Mouse (Mus musculus) embryo, embryonic 11 days (tissue): ENCODE measurements around the gene Tent4b.
A peak's percentile ranks its signal among the peaks of the same experiment; 100 is the strongest.

ENCODE experiments used
- DNase-seq: peaks from one replicate; pipeline ENCODE4 v3.0.0-alpha.2; 2015

Gene Tent4b

GRCm38 (mm10) chr8:88280904-88281303 lies 81.9 kb downstream of the Tent4b start:
- DNase-seq: no peak

GRCm38 (mm10) chr8:88282684-88283083 lies 83.7 kb downstream of the Tent4b start:
- DNase-seq: peak; percentile 75

DNA sequence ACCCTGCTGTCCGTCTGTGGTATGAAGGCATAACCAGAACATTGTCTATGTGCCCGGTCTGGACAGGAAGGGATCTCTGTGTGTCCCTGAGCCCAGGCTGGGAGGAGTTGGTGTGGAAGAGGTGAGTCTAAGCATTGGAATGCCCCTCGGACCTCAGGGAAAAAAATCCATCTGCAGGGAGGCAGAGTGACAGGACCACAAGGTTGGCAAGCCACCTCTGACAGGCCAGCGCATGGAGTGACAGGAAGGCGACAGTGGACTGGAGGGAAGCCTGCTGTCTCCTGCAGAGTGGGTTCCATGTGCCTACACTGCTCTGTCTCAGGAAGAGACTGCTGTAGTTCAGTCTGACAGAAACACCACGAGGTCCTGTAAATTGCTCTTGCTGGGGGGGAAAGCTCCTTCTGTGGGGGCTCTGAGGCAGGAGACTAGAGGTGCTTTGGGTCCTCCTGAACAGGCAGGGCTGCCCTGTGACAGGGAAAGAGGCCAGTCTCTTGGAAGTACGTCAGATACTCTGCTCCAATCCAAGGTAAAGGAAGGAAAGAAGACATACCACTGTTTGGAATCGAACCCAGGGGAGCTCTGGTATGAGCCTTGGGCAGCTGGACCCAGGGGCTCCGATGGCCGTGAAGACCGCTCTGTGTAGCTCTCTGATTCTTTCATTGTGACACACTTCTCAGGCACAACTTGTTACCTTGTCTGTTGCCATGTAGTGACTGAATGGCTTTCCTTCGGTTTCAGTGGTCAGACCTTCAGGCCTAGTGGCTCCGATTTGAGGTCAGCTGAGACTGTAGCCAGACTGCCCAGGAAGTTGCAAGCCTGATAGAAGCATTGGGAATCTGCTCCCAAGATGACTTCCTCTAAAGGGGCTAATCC lies 84.5 kb downstream of the Tent4b start:
- no peak for DNase-seq

- DNase-seq: no peak
These were observed 85.7 kb downstream of the Tent4b start for GRCm38 (mm10) chr8:88284738-88285137.

DNA sequence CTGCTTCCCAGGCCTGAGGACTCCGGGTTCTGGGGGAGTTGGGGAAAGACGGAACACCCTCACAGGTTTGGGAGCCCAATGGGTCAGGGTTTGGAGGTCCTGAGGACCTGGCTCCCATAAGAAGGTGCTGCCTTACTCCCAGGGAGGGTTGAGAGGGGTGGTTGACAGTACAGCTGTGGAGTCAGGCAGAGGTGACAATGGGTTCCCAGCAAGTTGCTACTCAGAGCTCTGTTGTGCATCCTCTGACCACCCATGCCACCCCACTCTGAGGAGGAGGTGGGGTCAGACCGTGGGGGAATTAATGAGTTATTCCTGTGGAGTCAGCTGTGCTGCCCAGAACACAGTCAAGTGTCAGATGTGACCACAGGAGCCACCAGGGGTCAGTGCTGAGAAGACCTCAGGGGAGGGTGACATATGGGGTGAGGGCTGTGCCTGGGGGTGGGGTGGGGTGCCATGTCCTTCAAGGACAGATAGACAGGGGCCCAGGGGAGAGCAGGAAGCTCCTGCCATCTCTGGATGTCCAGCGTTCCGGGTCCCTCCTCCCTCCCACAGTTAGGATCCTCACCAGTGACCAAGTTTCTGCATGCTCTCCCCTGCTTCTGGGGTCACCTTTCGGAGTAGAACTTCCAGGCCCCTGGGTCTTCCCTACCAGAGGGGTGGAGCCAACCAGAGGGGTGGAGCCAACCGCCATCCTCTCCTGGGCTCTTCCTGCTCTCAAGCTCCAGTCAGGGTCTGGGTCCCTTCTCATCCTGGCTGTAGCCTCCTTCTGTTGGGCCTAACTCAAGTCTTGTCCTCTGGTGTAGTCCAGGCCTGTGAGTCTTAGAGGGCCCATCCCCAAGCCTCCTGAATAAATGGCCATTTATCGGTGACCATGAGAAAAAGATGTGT lies 86.7 kb downstream of the Tent4b start:
- no peak for DNase-seq

DNA sequence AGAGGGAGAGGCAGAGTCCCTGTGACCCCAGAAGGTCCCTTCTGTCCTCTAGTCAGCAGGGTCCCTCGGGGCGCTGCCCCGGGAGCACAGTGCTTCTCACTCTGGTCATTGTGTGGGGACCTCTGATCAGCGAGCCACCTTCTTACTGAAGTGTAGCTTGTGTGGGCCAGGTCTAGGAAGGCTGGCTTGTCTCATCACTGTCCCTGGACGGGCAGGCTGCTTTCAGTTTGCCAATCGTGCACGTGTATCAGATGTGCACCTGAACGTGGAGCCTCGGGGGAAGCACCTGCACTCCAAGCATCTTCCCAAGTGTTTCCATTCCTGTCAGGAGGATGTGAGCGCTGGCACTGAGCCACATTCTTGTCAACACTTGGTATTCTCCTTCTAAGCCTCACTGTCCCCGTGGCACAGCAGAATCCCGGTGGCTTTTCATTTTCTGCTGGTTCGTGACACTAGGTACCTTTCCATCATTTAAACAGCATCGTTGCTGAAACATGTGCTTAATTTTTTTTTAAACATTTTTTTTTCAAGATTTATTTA lies 87.5 kb downstream of the Tent4b start:
- DNase-seq: no peak

GRCm38 (mm10) chr8:88288622-88289242 lies 89.7 kb downstream of the Tent4b start:
- DNase-seq: no peak

DNA sequence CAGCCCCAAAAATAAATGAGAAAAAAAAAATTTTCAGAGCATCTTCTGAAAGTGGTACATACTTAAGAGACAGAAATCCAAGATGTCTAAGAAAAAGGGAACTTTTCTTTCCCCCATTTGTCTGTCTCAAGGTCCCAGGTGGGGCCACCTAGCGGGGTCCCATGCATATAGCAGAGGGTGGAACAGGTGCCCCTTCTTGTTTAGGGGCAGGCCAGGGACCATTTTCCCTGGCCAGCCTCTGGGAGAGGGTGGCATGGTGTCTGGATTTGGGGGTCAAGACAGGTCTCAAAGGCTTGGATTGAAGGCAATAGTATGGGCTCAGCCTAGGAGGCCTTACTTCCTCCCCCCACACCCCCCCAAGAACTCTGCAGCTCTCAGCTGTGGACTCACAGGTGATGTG lies 90.9 kb downstream of the Tent4b start:
- DNase-seq: no peak

- no peak for DNase-seq
These were observed 91.6 kb downstream of the Tent4b start for GRCm38 (mm10) chr8:88290326-88291304.

GRCm38 (mm10) chr8:88291305-88291690 lies 92.3 kb downstream of the Tent4b start:
- no peak for DNase-seq

GRCm38 (mm10) chr8:88292926-88293325 lies 93.9 kb downstream of the Tent4b start:
- DNase-seq: no peak

DNA sequence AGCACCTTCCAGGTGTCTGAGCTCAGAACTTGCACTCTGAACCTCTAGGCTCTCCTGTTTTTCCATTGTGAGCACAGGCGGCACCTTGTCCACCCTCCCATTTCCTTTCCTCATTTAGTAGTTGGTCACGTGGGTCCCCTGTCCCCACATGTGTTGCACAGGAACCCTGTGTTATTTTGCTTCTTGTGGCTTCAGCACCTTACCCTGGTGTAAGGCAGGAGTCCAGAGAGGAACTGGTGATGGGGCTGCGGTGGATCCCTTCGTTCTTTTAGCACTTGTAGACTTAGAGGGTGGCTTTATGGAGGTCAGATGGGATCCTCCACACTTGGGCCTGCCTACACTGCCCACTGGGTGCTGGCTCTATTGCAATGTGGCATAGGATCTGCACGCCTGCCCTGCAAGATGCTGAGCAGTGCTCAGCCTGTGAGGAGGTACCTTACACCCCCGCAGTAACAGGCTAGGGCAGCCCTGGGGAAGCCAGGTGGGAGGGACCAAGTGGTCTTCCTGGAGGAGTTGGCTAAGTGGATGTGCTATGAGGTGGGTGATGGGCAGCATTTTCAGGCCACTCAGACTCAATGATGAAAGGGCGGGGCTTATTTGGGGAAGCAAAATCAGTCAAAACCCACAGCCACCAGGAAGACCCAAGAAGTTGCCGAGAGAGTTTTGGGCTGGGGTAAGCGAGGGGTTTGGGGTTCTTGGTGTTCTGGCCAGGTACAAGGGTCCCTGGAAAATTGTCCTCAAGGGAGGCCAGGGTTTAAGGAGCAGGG lies 94.8 kb downstream of the Tent4b start:
- DNase-seq: no peak

GRCm38 (mm10) chr8:88294977-88295376 lies 96.0 kb downstream of the Tent4b start:
- DNase-seq: no peak

DNA sequence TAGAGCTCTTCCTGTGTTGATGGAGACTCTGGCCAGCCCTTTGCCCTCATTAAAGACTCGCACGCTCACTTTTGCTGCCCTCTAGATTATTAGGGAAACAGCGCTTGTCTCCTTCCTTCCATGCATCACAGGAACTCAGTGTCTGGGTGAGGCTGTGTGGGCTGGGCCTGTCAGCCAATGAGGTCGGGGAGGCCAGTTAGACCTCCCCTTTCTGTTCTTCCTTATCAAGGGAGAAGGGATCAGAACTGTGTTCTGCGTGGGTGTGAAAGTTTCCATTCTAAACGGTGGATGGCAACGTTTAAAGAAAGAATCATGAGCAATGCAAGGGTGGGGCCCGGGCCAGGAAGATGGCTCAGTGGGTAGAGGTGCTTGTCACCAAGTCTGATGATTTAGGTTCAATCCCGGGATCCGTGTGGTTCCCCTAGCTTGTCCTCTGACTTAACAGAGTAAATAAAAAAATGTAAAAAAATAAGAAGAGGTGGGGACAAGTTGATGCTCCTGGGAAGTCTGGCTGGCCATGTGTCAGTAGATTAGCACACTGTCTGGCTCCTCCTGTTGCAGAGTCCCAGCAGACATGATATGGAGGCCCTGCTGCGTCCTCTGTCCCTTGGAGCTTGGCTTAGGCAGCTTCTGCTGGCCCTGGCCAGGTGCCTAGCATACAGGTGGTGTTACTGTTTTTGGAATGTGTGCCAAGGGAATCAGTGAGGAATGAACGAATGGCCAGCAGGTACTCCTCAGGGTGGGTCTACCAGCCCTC lies 99.1 kb downstream of the Tent4b start:
- DNase-seq: no peak

DNA sequence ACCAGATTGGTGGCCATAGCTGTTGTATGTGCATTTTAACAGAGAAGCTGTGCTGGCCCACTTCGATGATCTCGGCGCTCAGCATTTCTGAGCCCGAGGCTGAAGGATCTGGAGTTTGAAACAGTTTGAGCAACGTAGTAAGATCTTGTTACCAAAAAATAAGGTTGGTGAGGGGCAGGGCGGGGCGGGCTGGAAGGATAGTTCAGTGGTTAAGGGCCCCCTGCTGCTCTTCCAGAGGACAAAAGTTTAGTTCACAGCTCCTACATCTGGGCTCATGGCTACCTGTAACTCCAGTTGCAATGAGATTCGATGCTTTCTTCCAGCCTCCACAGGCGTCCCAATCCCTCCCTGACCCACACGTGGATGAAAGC lies 99.7 kb downstream of the Tent4b start:
- no peak for DNase-seq

- no peak for DNase-seq
These were observed 101.0 kb downstream of the Tent4b start for GRCm38 (mm10) chr8:88299907-88300603.

DNA sequence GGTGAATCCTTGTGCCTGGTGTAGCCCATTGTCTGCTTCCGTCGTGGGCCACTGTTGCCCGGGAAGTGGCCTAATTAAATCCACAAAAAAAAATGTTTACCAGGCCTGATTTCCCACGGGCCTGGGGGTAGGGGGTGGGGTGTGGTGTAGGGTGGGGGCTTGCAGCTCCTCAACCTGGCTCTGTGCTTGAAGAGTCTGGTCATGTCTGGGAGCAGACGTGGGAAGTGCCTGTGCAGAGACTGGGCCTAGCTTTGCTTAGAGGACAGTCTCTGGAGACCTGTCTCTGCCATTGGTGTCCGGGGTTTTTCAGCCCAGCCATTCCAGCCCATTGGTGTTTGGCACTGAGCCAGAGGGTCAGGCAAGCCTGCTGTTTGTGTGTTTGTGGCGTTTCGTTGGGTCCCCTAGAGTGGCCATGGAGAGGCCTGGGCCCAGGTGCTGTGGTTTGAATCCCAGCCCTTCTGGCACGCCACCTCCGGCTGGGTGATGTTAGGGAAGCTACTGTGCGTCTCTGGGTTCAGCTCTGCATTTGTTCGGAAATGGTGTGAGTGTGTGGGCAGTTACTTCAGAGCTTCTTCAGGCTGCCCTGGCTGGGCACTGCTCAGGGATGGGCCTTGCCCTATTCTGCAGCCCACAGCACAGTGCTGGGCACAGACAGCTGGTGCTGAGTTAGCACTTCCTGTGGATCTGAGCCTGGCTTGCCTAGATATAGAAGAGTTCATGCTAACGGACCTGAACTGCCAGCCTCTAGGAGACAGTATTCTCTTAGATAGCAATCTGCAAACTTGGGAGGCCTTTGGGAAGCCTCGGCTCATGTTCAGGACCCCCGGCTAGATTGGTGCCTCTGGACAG lies 102.8 kb downstream of the Tent4b start:
- no peak for DNase-seq

DNA sequence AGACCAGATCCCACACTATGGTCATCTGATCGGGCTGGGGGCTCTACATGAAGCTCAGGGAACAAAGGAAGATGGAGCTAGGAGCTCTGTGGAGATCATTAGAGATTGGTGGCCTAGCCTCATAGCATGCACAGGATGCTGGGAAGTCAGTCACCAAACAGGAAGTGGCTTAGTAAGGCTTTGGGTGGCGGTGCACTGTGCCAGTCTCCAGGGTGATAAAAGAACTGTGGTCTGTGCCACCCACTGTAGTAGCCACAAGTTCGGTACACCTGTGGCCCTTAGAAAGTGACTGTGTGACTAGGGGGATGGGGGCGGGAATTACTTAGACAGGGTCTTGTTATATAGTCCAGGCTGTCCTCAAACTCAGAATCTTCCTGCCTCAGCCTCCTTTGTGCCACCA lies 106.8 kb downstream of the Tent4b start:
- DNase-seq: no peak

DNA sequence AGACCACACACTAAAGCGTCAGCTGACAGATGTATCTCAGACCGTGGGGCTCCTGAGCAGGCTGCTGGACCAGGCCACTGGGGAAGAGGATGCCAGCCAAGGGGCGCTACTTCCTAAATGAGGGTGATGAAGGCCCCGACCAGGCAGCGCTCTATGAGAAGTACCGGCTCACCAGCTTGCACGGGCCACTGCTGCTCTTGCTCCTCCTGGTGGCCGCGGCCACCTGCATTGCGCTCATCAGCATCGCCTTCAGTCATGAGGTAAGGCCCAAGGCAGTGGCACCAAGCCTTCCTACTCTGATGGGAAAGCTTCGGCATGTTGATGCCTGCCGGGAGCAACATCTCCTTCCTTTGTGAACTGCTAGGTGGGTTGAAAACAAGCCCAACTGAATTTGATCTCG lies 107.5 kb downstream of the Tent4b start:
- DNase-seq: peak; percentile 35
